10 mouse cellular contexts compared by ENCODE assay signal in genomic region chr11:81486265-81486940, GRCm38 (mm10).
DNase-seq lines count a peak whose midpoint lies in the region; ATAC-seq and TF ChIP-seq lines count a peak whose summit lies in the region.
"Had no signal": no experiment of that assay in that cellular context is flagged by ENCODE, and none has a peak within 500 bp of the region (broad histone marks: within the 10 kb centered on the region; RNA-seq: fewer than 3 reads in every experiment).

No protein-coding gene starts in this region.

- no peak overlapping the region for H3K9ac ChIP-seq in heart, embryonic 11.5 days (ENCODE audit: low read depth, low read length)
- H3K9ac ChIP-seq in stomach, postnatal 0 days (ENCODE audit: low read length): no peak overlapping the region
- H3K9ac ChIP-seq in midbrain, embryonic 16.5 days (ENCODE audit: low read depth, low read length): no peak overlapping the region

- TF ChIP-seq EP300 in stomach, postnatal 0 days (optimal IDR thresholded peaks at IDR 0.05): no peak

- H3K9me3 ChIP-seq in heart, embryonic 11.5 days (replicated peaks; ENCODE audit: control insufficient read depth, low read length): no peaks in the 10 kb centered on the region
- no peaks in the 10 kb centered on the region for H3K9me3 ChIP-seq in stomach, postnatal 0 days (ENCODE audit: control insufficient read depth, low read length)
- H3K9me3 ChIP-seq in midbrain, embryonic 16.5 days (replicated peaks; ENCODE audit: control insufficient read depth, low read length, poor library complexity, severe bottlenecking): 0 out of 2 replicates have a peak, but pooled peaks cover 3% of the 10 kb centered on the region
- H3K9me3 ChIP-seq: megakaryocyte, embryonic 14.5 days had no signal

- no peak for ATAC-seq in heart, embryonic 11.5 days (replicated peaks; ENCODE audit: insufficient number of reproducible peaks, low FRiP score, low TSS enrichment)
- no peak for ATAC-seq in stomach, postnatal 0 days (ENCODE audit: low FRiP score, low TSS enrichment)
- ATAC-seq in midbrain, embryonic 16.5 days: no peak

- H3K4me3 ChIP-seq in heart, embryonic 11.5 days (ENCODE audit: low read depth, low read length): no peak overlapping the region
- H3K4me3 ChIP-seq in stomach, postnatal 0 days (ENCODE audit: low read depth, low read length): no peak overlapping the region
- H3K4me3 ChIP-seq in midbrain, embryonic 16.5 days (ENCODE audit: low read depth, low read length): no peak overlapping the region
- H3K4me3 ChIP-seq: megakaryocyte, embryonic 14.5 days had no signal

- no peaks in the 10 kb centered on the region for H3K27me3 ChIP-seq in heart, embryonic 11.5 days (ENCODE audit: control insufficient read depth, insufficient read depth, low read length)
- no peaks in the 10 kb centered on the region for H3K27me3 ChIP-seq in stomach, postnatal 0 days (ENCODE audit: control insufficient read depth, insufficient read depth, low read length)
- no peaks in the 10 kb centered on the region for H3K27me3 ChIP-seq in midbrain, embryonic 16.5 days (ENCODE audit: control insufficient read depth, insufficient read depth, low read depth, low read length)
- H3K27me3 ChIP-seq: megakaryocyte, embryonic 14.5 days had no signal

- intact Hi-C loops in heart, postnatal 36 days (cut with DNase I): no loop called here

- no peak overlapping the region for H3K4me2 ChIP-seq in heart, embryonic 11.5 days
- H3K4me2 ChIP-seq in stomach, postnatal 0 days (replicated peaks; ENCODE audit: low read depth): no peak overlapping the region
- H3K4me2 ChIP-seq in midbrain, embryonic 16.5 days (ENCODE audit: low read length): no peak overlapping the region

- DNase-seq in heart, postnatal 4 days: peak; percentile 13
- peak; percentile 7 for DNase-seq in thymus, postnatal 4 days
- DNase-seq in thymus, adult 18-20 months: no peak
- DNase-seq in layer of hippocampus, adult 8-10 months (ENCODE audit: low spot score in 2 of 2): peak; percentile 64
- peak; percentile 18 for DNase-seq in stomach, postnatal 0 days (ENCODE audit: low spot score)
- DNase-seq in heart, postnatal 36 days: no peak

- TF ChIP-seq CTCF in stomach, postnatal 0 days (IDR thresholded peaks at IDR 0.05; ENCODE audit: low read depth): no peak

- H3K36me3 ChIP-seq in heart, embryonic 11.5 days (ENCODE audit: control insufficient read depth, insufficient read depth, low read length): no peaks in the 10 kb centered on the region
- no peaks in the 10 kb centered on the region for H3K36me3 ChIP-seq in stomach, postnatal 0 days (ENCODE audit: control insufficient read depth, insufficient read depth, low read length)
- H3K36me3 ChIP-seq in midbrain, embryonic 16.5 days (ENCODE audit: control insufficient read depth, insufficient read depth, low read length): no peaks in the 10 kb centered on the region
- H3K36me3 ChIP-seq: G1E had no signal

- H3K27ac ChIP-seq in heart, embryonic 11.5 days (ENCODE audit: low read depth, low read length): no peak overlapping the region
- no peak overlapping the region for H3K27ac ChIP-seq in stomach, postnatal 0 days (replicated peaks)
- no peak overlapping the region for H3K27ac ChIP-seq in midbrain, embryonic 16.5 days (ENCODE audit: low read length)

- WGBS in heart, embryonic 11.5 days (ENCODE audit: insufficient replicate concordance): 17% methylated on average over 6 of the region's 6 CpGs
- WGBS in stomach, postnatal 0 days: 16% methylated on average over 6 of the region's 6 CpGs
- 18% methylated on average over 6 of the region's 6 CpGs for WGBS in midbrain, embryonic 16.5 days

- H3K4me1 ChIP-seq in heart, embryonic 11.5 days (ENCODE audit: control insufficient read depth, insufficient read depth, low read length): no peaks in the 10 kb centered on the region
- no peaks in the 10 kb centered on the region for H3K4me1 ChIP-seq in stomach, postnatal 0 days (replicated peaks; ENCODE audit: control insufficient read depth, insufficient read depth)
- H3K4me1 ChIP-seq in midbrain, embryonic 16.5 days (ENCODE audit: control insufficient read depth, insufficient read depth, low read length): no peaks in the 10 kb centered on the region
- H3K4me1 ChIP-seq: megakaryocyte, embryonic 14.5 days had no signal

Comparison
In these comparisons a context has a peak if more than half of its experiments do, and no peak if none do; other contexts are left out.
1. DNase-seq: peak in heart, postnatal 4 days (single experiment), thymus, postnatal 4 days (single experiment), layer of hippocampus, adult 8-10 months (2 of 2) and stomach, postnatal 0 days (single experiment); none in thymus, adult 18-20 months (0 of 2) and heart, postnatal 36 days (0 of 2).